Mouse (Mus musculus) WW6 (cell line): Measurements from ENCODE around the gene Smagp.

ENCODE experiments used
- DNase-seq: peaks from one replicate; pipeline ENCODE4 v3.0.0-alpha.2; 2013; ENCODE audit warnings: low read depth, low spot score

Smagp gene

GRCm38 (mm10) chr15:100665411-100666218, 28.9 kb upstream of the Smagp start:
- no peak for DNase-seq

- DNase-seq, result no peak
These were observed 28.1 kb upstream of the Smagp start for GRCm38 (mm10) chr15:100664813-100665274.

DNA sequence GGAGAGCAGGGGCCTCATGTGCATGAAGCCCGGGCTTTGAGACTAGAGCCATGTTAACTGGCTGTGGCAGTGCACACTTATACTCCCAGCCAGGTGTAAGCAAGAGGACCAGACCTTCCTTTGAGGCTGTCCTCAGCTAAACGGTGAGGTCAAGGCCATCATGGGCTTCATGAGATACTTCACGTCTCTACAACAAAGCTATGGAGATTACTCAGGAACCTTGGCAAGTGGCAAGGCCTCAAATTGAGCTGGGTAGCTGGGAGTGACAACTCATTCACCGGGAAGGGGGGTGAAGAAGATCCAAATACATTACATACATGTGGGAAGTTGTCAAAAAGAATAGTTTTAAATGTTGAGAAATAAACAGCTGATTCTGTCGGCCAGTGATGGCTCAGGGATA, 24.1 kb upstream of the Smagp start:
- no peak for DNase-seq

GRCm38 (mm10) chr15:100660306-100660705, 23.6 kb upstream of the Smagp start:
- DNase-seq, result no peak

DNA sequence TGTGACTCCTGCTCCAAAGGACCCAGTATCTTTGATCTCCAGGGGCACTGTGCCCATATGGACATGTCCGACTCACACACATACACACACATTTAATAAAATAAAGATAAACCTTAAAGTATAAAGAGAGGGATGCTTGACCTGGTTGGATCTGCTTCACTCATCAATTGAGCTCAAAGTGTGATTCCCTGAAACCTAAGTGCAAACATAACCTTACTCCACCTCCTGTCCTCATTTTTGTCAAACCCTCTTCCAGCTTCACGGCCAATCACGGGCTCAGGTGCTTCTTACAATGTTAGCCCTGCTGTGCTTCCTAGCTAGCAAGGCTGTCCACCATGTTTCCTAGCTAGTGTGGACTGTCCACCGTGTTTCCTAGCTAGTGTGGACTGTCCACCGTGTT, 18.5 kb upstream of the Smagp start:
- DNase-seq, result no peak

GRCm38 (mm10) chr15:100654271-100654670, 17.5 kb upstream of the Smagp start:
- no peak for DNase-seq

GRCm38 (mm10) chr15:100651610-100652009, 14.9 kb upstream of the Smagp start:
- no peak for DNase-seq

- DNase-seq, result no peak
These were observed 13.4 kb upstream of the Smagp start for GRCm38 (mm10) chr15:100650111-100650510.

DNA sequence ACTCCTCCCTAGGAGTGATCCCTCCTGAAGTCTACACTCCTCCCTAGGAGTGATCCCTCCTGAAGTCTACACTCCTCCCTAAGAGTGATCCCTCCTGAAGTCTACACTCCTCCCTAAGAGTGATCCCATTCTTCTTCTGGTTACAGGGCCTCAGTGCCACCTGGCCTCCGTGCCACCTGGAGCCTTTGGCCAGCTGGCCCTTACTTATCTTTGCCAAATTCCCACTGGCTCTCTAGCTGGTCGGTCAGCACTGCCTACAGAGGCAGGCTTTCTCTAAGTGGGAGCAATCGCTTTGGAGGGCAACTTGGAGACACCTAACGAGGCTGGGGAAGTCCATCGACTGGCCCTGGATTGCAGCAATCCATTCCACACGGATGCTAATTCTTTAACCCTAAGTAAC, 9.4 kb upstream of the Smagp start:
- no peak for DNase-seq

GRCm38 (mm10) chr15:100642451-100642850, 5.7 kb upstream of the Smagp start:
- no peak for DNase-seq

DNA sequence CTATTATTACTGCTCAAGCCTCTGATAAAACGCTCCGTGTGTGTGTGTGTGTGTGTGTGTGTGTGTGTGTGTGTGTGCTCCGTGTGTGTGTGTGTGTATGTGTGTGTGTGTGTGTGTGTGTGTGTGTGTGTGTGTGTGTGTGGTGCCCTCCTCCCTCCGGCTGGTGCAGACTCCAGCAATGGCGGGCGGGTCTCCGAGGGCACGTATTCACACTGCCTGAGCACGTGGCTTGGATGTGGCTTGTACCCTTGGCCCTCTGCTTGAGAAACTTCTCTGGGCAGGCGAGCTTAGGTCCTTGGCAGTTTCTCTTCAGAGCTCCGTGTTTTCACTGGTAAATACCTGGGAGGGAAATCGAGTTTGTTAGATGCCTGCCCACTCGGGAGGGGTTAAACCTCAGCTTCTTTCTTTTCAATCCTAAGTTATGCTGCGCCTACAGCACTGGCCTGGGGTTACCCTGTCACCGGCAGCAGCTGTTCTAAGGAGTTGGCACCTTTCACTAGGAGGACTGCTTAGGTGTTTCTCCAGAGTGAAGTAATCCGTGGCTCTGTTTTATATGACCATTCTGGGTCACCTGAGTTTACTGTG, 4.6 kb upstream of the Smagp start:
- DNase-seq, result no peak

- DNase-seq, result no peak
These were observed 3.4 kb upstream of the Smagp start for GRCm38 (mm10) chr15:100639972-100640750.

- DNase-seq, result no peak
These were observed 921 bp upstream of the Smagp start for GRCm38 (mm10) chr15:100637661-100638060.

DNA sequence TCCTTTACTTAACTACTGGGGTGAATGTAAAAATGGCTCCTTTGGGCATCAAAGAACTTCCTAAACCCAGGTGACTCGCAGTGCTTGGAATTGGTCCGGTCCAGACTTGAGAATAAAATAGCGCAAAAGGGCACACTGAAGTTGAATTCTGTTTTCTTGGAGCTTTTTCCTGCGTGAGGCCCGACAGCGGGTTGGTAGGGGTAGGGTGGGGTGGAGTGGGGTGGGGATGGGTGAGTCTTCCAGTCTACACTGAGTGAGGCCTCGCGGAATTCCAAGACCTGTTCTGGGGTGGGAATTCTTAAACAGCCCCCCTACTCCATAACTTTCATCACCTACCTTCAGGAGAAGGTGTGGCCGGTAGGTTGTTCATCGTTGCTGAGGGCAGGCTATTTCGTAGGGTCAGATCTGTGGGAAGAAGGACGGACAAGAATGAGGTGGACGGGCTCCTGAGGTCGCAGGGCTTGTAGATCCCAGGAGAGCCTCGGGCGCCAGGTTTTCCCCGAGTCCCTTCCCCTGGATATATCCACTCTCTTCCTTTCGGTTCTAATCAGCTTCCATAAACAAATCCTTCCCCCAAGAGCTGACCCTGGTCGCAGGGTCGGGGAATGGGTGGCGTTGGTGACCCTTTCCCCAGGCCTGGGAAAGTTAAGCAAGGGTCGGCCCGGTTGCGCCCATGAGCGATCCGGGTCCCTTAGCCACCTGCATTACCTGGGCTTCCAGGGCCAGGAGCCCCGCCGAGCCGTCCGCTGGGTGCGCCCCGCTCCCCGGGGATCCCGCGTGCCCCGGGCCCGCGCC, 692 bp downstream of the Smagp start:
- DNase-seq, result no peak

GRCm38 (mm10) chr15:100635239-100635638, 1.5 kb downstream of the Smagp start:
- DNase-seq, result no peak

DNA sequence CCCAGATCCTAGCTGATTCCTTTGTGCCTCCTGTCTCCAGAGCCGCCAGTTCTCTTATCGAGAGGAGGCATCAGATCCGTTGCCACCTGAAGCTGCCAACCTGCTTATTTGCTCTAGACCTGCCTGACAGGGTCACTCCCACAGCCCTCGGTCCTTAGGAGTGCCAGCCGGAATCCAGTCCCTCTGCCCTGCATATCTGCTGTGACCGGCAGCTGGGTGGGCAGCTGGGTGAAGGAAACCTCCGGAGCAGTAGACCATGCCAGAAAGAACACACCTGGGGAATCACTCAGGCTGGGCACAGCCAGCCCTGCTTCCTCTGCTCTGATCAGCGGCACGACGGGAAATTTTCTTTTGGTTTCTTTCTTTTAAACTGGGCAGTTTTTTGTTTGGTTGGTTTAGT, 3.4 kb downstream of the Smagp start:
- DNase-seq, result no peak

DNA sequence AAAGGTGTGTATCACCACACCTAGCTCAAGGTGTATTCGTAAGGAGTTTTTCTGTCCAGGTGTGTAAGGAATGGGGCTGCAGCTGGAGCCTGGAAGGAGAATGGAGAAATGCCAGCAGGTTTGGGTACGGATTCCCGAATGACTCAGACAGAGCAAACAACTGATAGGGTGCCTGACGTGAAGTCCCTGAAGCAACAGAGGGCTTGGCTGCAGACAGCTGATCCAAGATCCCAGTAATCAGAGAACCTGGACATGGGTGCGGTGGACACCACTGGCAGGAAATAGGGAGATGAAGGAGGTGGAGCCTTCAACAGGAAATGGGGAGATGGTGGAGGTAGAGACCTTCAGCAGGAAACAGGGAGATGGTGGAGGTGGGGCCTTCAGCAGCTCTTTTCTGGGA, 4.4 kb downstream of the Smagp start:
- no peak for DNase-seq

- no peak for DNase-seq
These were observed 5.1 kb downstream of the Smagp start for GRCm38 (mm10) chr15:100631454-100632170.

GRCm38 (mm10) chr15:100630126-100630525, 6.6 kb downstream of the Smagp start:
- DNase-seq, result no peak

GRCm38 (mm10) chr15:100628797-100629196, 7.9 kb downstream of the Smagp start:
- no peak for DNase-seq

GRCm38 (mm10) chr15:100627774-100628370, 8.9 kb downstream of the Smagp start:
- DNase-seq, result no peak
